Mouse (Mus musculus): ENCODE data around the gene Crybg2. TPM values are rescaled to one million over a fixed set of nuclear protein-coding genes. Genes with fewer than 3 reads are reported as not detected.

Crybg2 gene
- polyA plus RNA-seq, 1 experiment from 2014 or later = 15.6 TPM

- Histone ChIP-seq H3K36me3 (ENCODE audit: control insufficient read depth, insufficient read depth, low read length) (no peaks in the 10 kb centered on the region), H3K27me3 (ENCODE audit: control insufficient read depth, insufficient read depth, low read length) (no peaks in the 10 kb centered on the region), H3K4me3 (ENCODE audit: low read depth, low read length) (no peak overlapping the region), H3K9ac (ENCODE audit: low read length) (no peak overlapping the region), H3K9me3 (ENCODE audit: control insufficient read depth, low read length) (no peaks in the 10 kb centered on the region), H3K4me1 (replicated peaks; ENCODE audit: control insufficient read depth, insufficient read depth) (no peaks in the 10 kb centered on the region), H3K4me2 (replicated peaks; ENCODE audit: low read depth) (no peak overlapping the region), H3K27ac (replicated peaks) (no peak overlapping the region)
- DNase-seq (ENCODE audit: low spot score) (no peak), ATAC-seq (ENCODE audit: low FRiP score, low TSS enrichment) (no peak)
- TF ChIP-seq CTCF (IDR thresholded peaks at IDR 0.05; ENCODE audit: low read depth) (no peak), EP300 (optimal IDR thresholded peaks at IDR 0.05) (no peak)
- 75% methylated on average over 5 of the region's 5 CpGs for whole genome bisulfite sequencing
Observed at GRCm38 (mm10) chr4:134051912-134052311, 8.7 kb upstream of the Crybg2 start.

GRCm38 (mm10) chr4:134052560-134052959 is 8.1 kb upstream of the Crybg2 start:
- peak; percentile 36 for DNase-seq (ENCODE audit: low spot score)
- H3K36me3 ChIP-seq (ENCODE audit: control insufficient read depth, insufficient read depth, low read length) = no peaks in the 10 kb centered on the region
- TF ChIP-seq CTCF (IDR thresholded peaks at IDR 0.05; ENCODE audit: low read depth) = no peak
- TF ChIP-seq EP300 (optimal IDR thresholded peaks at IDR 0.05) = no peak
- H3K4me3 ChIP-seq (ENCODE audit: low read depth, low read length) = no peak overlapping the region
- H3K27ac ChIP-seq (replicated peaks) = no peak overlapping the region
- H3K9me3 ChIP-seq (ENCODE audit: control insufficient read depth, low read length) = no peaks in the 10 kb centered on the region
- H3K9ac ChIP-seq (ENCODE audit: low read length) = no peak overlapping the region
- no peaks in the 10 kb centered on the region for H3K4me1 ChIP-seq (replicated peaks; ENCODE audit: control insufficient read depth, insufficient read depth)
- 29% methylated on average over 8 of the region's 8 CpGs for WGBS
- H3K4me2 ChIP-seq (replicated peaks; ENCODE audit: low read depth) = no peak overlapping the region
- ATAC-seq (ENCODE audit: low FRiP score, low TSS enrichment) = no peak
- no peaks in the 10 kb centered on the region for H3K27me3 ChIP-seq (ENCODE audit: control insufficient read depth, insufficient read depth, low read length)

- Histone ChIP-seq H3K9me3 (ENCODE audit: control insufficient read depth, low read length) (no peaks in the 10 kb centered on the region), H3K36me3 (ENCODE audit: control insufficient read depth, insufficient read depth, low read length) (no peaks in the 10 kb centered on the region), H3K27ac (replicated peaks) (no peak within 1 kb of the TSS), H3K9ac (ENCODE audit: low read length) (no peak within 1 kb of the TSS), H3K4me2 (replicated peaks; ENCODE audit: low read depth) (no peak within 1 kb of the TSS), H3K4me1 (replicated peaks; ENCODE audit: control insufficient read depth, insufficient read depth) (no peaks in the 10 kb centered on the region), H3K4me3 (ENCODE audit: low read depth, low read length) (no peak within 1 kb of the TSS), H3K27me3 (ENCODE audit: control insufficient read depth, insufficient read depth, low read length) (no peaks in the 10 kb centered on the region)
- TF ChIP-seq CTCF (IDR thresholded peaks at IDR 0.05; ENCODE audit: low read depth) (no peak), EP300 (optimal IDR thresholded peaks at IDR 0.05) (no peak)
- DNase-seq (ENCODE audit: low spot score) (no peak), ATAC-seq (ENCODE audit: low FRiP score, low TSS enrichment) (no peak)
- 89% methylated on average over 3 of the region's 3 CpGs for WGBS
Observed at GRCm38 (mm10) chr4:134053538-134053937, 7.1 kb upstream of the Crybg2 start, which contains the start of gene Zfp683. Zfp683 (plus strand) TSS chr4:134053838.

- Histone ChIP-seq H3K9ac (ENCODE audit: low read length) (no peak overlapping the region), H3K4me1 (replicated peaks; ENCODE audit: control insufficient read depth, insufficient read depth) (no peaks in the 10 kb centered on the region), H3K4me2 (replicated peaks; ENCODE audit: low read depth) (peak overlapping the region; percentile 11; the same call in 1 of the 2 replicates), H3K36me3 (ENCODE audit: control insufficient read depth, insufficient read depth, low read length) (no peaks in the 10 kb centered on the region), H3K4me3 (ENCODE audit: low read depth, low read length) (no peak overlapping the region), H3K27me3 (ENCODE audit: control insufficient read depth, insufficient read depth, low read length) (no peaks in the 10 kb centered on the region; the same call in 1 of the 2 replicates), H3K9me3 (ENCODE audit: control insufficient read depth, low read length) (no peaks in the 10 kb centered on the region), H3K27ac (replicated peaks) (no peak overlapping the region)
- TF ChIP-seq EP300 (optimal IDR thresholded peaks at IDR 0.05) = no peak
- no peak for TF ChIP-seq CTCF (IDR thresholded peaks at IDR 0.05; ENCODE audit: low read depth)
- WGBS = 27% methylated on average over 14 of the region's 14 CpGs
- ATAC-seq (ENCODE audit: low FRiP score, low TSS enrichment) (no peak), DNase-seq (ENCODE audit: low spot score) (no peak)
Observed at GRCm38 (mm10) chr4:134058166-134058715, 2.4 kb upstream of the Crybg2 start.

GRCm38 (mm10) chr4:134058908-134059307 is 1.7 kb upstream of the Crybg2 start:
- no peak for DNase-seq (ENCODE audit: low spot score)
- Histone ChIP-seq H3K9ac (ENCODE audit: low read length) (no peak overlapping the region), H3K9me3 (ENCODE audit: control insufficient read depth, low read length) (no peaks in the 10 kb centered on the region), H3K27me3 (ENCODE audit: control insufficient read depth, insufficient read depth, low read length) (no peaks in the 10 kb centered on the region; the same call in 1 of the 2 replicates), H3K27ac (replicated peaks) (no peak overlapping the region), H3K4me2 (replicated peaks; ENCODE audit: low read depth) (no peak overlapping the region), H3K36me3 (ENCODE audit: control insufficient read depth, insufficient read depth, low read length) (no peaks in the 10 kb centered on the region), H3K4me3 (ENCODE audit: low read depth, low read length) (no peak overlapping the region), H3K4me1 (replicated peaks; ENCODE audit: control insufficient read depth, insufficient read depth) (no peaks in the 10 kb centered on the region)
- no peak for ATAC-seq (ENCODE audit: low FRiP score, low TSS enrichment)
- no peak for TF ChIP-seq EP300 (optimal IDR thresholded peaks at IDR 0.05)
- no peak for TF ChIP-seq CTCF (IDR thresholded peaks at IDR 0.05; ENCODE audit: low read depth)
- 85% methylated on average over 6 of the region's 6 CpGs for WGBS

GRCm38 (mm10) chr4:134061166-134061830 is 683 bp downstream of the Crybg2 start:
- peak overlapping the region; percentile 56 for H3K27ac ChIP-seq (replicated peaks)
- DNase-seq (ENCODE audit: low spot score) (peak; percentile 55), ATAC-seq (ENCODE audit: low FRiP score, low TSS enrichment) (peak; percentile 55)
- WGBS = 49% methylated on average over 18 of the region's 18 CpGs
- no peaks in the 10 kb centered on the region; the same call in 1 of the 2 replicates for H3K27me3 ChIP-seq (ENCODE audit: control insufficient read depth, insufficient read depth, low read length)
- no peak overlapping the region for H3K4me2 ChIP-seq (replicated peaks; ENCODE audit: low read depth)
- H3K4me1 ChIP-seq (replicated peaks; ENCODE audit: control insufficient read depth, insufficient read depth) = 0 out of 2 replicates have a peak, but pooled peaks cover 3% of the 10 kb centered on the region
- no peak overlapping the region for H3K9ac ChIP-seq (ENCODE audit: low read length)
- no peak for TF ChIP-seq EP300 (optimal IDR thresholded peaks at IDR 0.05)
- TF ChIP-seq CTCF (IDR thresholded peaks at IDR 0.05; ENCODE audit: low read depth) = no peak
- H3K9me3 ChIP-seq (ENCODE audit: control insufficient read depth, low read length) = no peaks in the 10 kb centered on the region
- no peaks in the 10 kb centered on the region for H3K36me3 ChIP-seq (ENCODE audit: control insufficient read depth, insufficient read depth, low read length)
- no peak overlapping the region for H3K4me3 ChIP-seq (ENCODE audit: low read depth, low read length)

Measured in stomach, postnatal 0 days (tissue).